Mouse (Mus musculus) heart, embryonic 12.5 days (tissue): ENCODE results near the gene Ccdc180. TPM values are rescaled to one million over a fixed set of nuclear protein-coding genes. Genes with fewer than 3 reads are reported as not detected.

Experiments
- ATAC-seq: fragments of 200-750 bp; cut with Nextera tagmentation; 2 replicates; pipeline ENCODE4 v1.8.0; 2017; ENCODE audit warnings: moderate TSS enrichment, moderate library complexity; ENCODE audit not compliant: insufficient number of reproducible peaks, low FRiP score
- H3K27ac ChIP-seq: fragments of 300-500 bp; sonication (generic); 2 replicates; pipeline ENCODE4 v1.5.1; 2016; ENCODE audit warnings: mild to moderate bottlenecking, moderate library complexity; ENCODE audit not compliant: poor library complexity, severe bottlenecking
- H3K27me3 ChIP-seq: fragments of 300-500 bp; sonication (generic); replicated peaks from 2 replicates; pipeline ENCODE4 v1.6.1; 2016; ENCODE audit warnings: mild to moderate bottlenecking, moderate library complexity
- H3K36me3 ChIP-seq: fragments of 300-500 bp; sonication (generic); 2 replicates; pipeline ENCODE4 v1.6.1; 2016; ENCODE audit warnings: mild to moderate bottlenecking, moderate library complexity
- H3K4me1 ChIP-seq: fragments of 300-500 bp; sonication (generic); replicated peaks from 2 replicates; pipeline ENCODE4 v1.6.1; 2016; ENCODE audit warnings: mild to moderate bottlenecking
- H3K4me2 ChIP-seq: fragments of 300-500 bp; sonication (generic); 2 replicates; pipeline ENCODE4 v1.6.1; 2016; ENCODE audit warnings: mild to moderate bottlenecking, moderate library complexity
- H3K4me3 ChIP-seq: fragments of 300-500 bp; sonication (generic); 2 replicates; pipeline ENCODE4 v1.5.1; 2016; ENCODE audit warnings: mild to moderate bottlenecking
- H3K9ac ChIP-seq: fragments of 300-500 bp; sonication (generic); 2 replicates; pipeline ENCODE4 v1.6.1; 2016; ENCODE audit warnings: mild to moderate bottlenecking, moderate library complexity
- H3K9me3 ChIP-seq: fragments of 300-500 bp; sonication (generic); replicated peaks from 2 replicates; pipeline ENCODE4 v1.6.1; 2016; ENCODE audit warnings: mild to moderate bottlenecking, moderate library complexity
- WGBS: fragments of 180-500 bp; shearing (Covaris S2); methylation state at CpG from one replicate; pipeline ENCODE4 v1.1.7; 2016; 5-methylcytosine and 5-hydroxymethylcytosine counted together
- polyA plus RNA-seq: library from polyadenylated mRNA; unstranded; fragments of >200 nt; fragmentation: Nextera tagmentation; extraction: Ambion mirVana; gene quantifications from 2 replicates; pipeline ENCODE4 v1.2.1, GENCODE M21; 2016

The Ccdc180 gene
- polyA plus RNA-seq, result 0.15 and 0.18 TPM in 2 replicates

GRCm38 (mm10) chr4:45890066-45890761, at the start of gene Ccdc180:
TSS of gene Ccdc180 (plus strand) at chr4:45890303.
- Histone ChIP-seq H3K4me2 (peak within 1 kb of the TSS; percentile 60), H3K4me1 (peaks cover 8% of the 10 kb centered on the region), H3K27me3 (peaks cover 10% of the 10 kb centered on the region; the same call in 1 of the 2 replicates), H3K4me3 (no peak within 1 kb of the TSS), H3K9me3 (no peaks in the 10 kb centered on the region), H3K27ac (no peak within 1 kb of the TSS), H3K9ac (peak within 1 kb of the TSS; percentile 4; the same call in 1 of the 2 replicates), H3K36me3 (no peaks in the 10 kb centered on the region)
- ATAC-seq, result no peak
- 18% methylated on average over 19 of the region's 19 CpGs for WGBS

- WGBS, result 43% methylated on average over 14 of the region's 14 CpGs
Observed at GRCm38 (mm10) chr4:45844355-45844754, 45.7 kb upstream of the Ccdc180 start.

GRCm38 (mm10) chr4:45846263-45846662, 43.8 kb upstream of the Ccdc180 start:
- peaks cover 17% of the 10 kb centered on the region for H3K4me1 ChIP-seq
- no peaks in the 10 kb centered on the region for H3K9me3 ChIP-seq
- H3K27ac ChIP-seq, result no peak overlapping the region
- H3K9ac ChIP-seq, result no peak overlapping the region
- no peaks in the 10 kb centered on the region for H3K36me3 ChIP-seq
- H3K27me3 ChIP-seq, result peaks cover 29% of the 10 kb centered on the region
- ATAC-seq, result no peak
- no peak overlapping the region for H3K4me3 ChIP-seq
- WGBS, result 88% methylated on average over 2 of the region's 2 CpGs
- H3K4me2 ChIP-seq, result no peak overlapping the region

More at GRCm38 (mm10) chr4:45844355-45844754, 45.7 kb upstream of the Ccdc180 start:
- Histone ChIP-seq H3K9me3 (no peaks in the 10 kb centered on the region), H3K27ac (no peak overlapping the region), H3K4me2 (no peak overlapping the region), H3K9ac (no peak overlapping the region), H3K4me3 (no peak overlapping the region), H3K27me3 (peaks cover 18% of the 10 kb centered on the region), H3K36me3 (no peaks in the 10 kb centered on the region), H3K4me1 (peaks cover 17% of the 10 kb centered on the region)
- ATAC-seq, result no peak

DNA sequence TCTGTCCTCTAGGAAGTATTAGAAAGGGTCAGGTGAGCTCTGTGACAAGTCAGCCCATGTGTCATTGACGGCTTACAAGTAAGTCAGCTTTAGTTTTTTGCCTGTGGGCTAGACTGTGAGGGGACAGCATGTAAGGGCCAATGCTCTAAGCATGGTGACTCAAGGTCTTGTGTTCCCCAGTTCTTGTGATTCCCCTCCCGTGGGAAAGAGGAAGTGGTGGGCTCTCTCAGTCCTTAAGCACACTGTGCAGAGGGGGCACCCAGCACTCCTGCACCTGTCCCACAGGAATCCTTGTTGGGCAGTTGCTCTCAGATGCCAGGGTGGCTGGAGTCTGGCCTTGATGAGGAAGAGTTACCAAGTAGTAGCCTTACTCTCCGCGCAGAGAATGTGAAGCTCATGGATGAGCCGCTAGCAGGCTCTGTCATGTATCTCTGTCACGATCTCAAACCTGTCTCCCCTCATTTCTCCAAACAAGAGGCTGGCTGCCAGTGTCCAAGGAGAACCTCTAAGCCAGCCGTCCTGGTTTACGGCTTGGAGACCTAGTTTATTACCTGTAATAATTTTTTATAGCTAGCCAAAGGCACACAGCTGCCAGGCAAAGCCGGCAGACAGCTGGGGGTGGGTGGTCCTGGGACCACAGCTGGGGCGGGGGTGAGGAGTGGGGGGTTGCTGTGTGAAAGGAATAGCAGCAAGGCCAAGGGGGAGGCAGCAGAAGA, 41.8 kb upstream of the Ccdc180 start, which contains the start of gene Stra6l:
Stra6l (plus strand) TSS at position 556 of the 716 bp plus-strand sequence.
- 56% methylated on average over 10 of the region's 10 CpGs for WGBS
- Histone ChIP-seq H3K9me3 (no peaks in the 10 kb centered on the region), H3K27ac (no peak within 1 kb of the TSS), H3K4me1 (peaks cover 18% of the 10 kb centered on the region), H3K9ac (no peak within 1 kb of the TSS), H3K36me3 (no peaks in the 10 kb centered on the region), H3K27me3 (peaks cover 35% of the 10 kb centered on the region), H3K4me2 (no peak within 1 kb of the TSS), H3K4me3 (no peak within 1 kb of the TSS)
- ATAC-seq, result no peak

GRCm38 (mm10) chr4:45848825-45849156, 41.3 kb upstream of the Ccdc180 start:
- no peak overlapping the region for H3K4me3 ChIP-seq
- no peak for ATAC-seq
- no peak overlapping the region for H3K27ac ChIP-seq
- peaks cover 23% of the 10 kb centered on the region for H3K4me1 ChIP-seq
- no peaks in the 10 kb centered on the region for H3K36me3 ChIP-seq
- H3K27me3 ChIP-seq, result peaks cover 35% of the 10 kb centered on the region
- H3K4me2 ChIP-seq, result no peak overlapping the region
- 54% methylated on average over 10 of the region's 10 CpGs for WGBS
- no peaks in the 10 kb centered on the region for H3K9me3 ChIP-seq
- H3K9ac ChIP-seq, result no peak overlapping the region

- H3K4me1 ChIP-seq, result peaks cover 28% of the 10 kb centered on the region
- no peak overlapping the region for H3K9ac ChIP-seq
- no peaks in the 10 kb centered on the region for H3K36me3 ChIP-seq
- H3K4me3 ChIP-seq, result no peak overlapping the region
- no peak for ATAC-seq
- peaks cover 35% of the 10 kb centered on the region for H3K27me3 ChIP-seq
- H3K27ac ChIP-seq, result no peak overlapping the region
- no peaks in the 10 kb centered on the region for H3K9me3 ChIP-seq
- H3K4me2 ChIP-seq, result no peak overlapping the region
- WGBS, result 67% methylated on average over 1 of the region's 1 CpGs
Observed at GRCm38 (mm10) chr4:45849419-45849818, 40.7 kb upstream of the Ccdc180 start.

DNA sequence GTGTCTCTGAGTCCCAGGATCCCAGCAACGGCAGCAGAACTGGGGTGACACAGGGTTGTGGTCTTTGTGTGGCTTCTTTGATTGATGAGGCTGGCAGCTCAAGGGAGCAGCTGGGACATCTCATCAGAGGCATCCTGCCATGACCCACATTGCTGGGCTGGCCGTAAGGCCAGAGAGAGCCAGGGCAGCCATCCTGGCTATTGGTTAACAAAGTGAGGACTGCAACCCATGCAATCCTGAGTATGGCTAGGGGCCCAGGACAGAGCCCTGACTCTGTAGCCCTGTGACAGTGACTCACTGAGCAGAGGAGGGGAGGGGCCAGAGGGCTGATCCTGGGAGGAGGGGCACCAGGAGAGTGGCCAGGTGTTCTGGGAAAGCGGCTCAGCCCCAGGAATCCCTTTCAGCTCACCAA, 38.5 kb upstream of the Ccdc180 start:
- no peak for ATAC-seq
- WGBS, result 47% methylated on average over 3 of the region's 3 CpGs
- Histone ChIP-seq H3K4me1 (peaks cover 21% of the 10 kb centered on the region), H3K27me3 (peaks cover 39% of the 10 kb centered on the region), H3K4me3 (no peak overlapping the region), H3K4me2 (no peak overlapping the region), H3K36me3 (no peaks in the 10 kb centered on the region), H3K9me3 (peaks cover 5% of the 10 kb centered on the region; the same call in 1 of the 2 replicates), H3K27ac (no peak overlapping the region), H3K9ac (no peak overlapping the region)

GRCm38 (mm10) chr4:45853496-45854246, 36.4 kb upstream of the Ccdc180 start:
- no peaks in the 10 kb centered on the region for H3K36me3 ChIP-seq
- H3K27ac ChIP-seq, result no peak overlapping the region
- H3K9me3 ChIP-seq, result peaks cover 5% of the 10 kb centered on the region; the same call in 1 of the 2 replicates
- H3K27me3 ChIP-seq, result peaks cover 29% of the 10 kb centered on the region
- 36% methylated on average over 15 of the region's 15 CpGs for WGBS
- no peak overlapping the region for H3K4me3 ChIP-seq
- ATAC-seq, result no peak
- H3K4me1 ChIP-seq, result peaks cover 17% of the 10 kb centered on the region
- no peak overlapping the region for H3K9ac ChIP-seq
- H3K4me2 ChIP-seq, result no peak overlapping the region

- WGBS, result 42% methylated on average over 19 of the region's 19 CpGs
- no peak overlapping the region for H3K9ac ChIP-seq
- no peak overlapping the region for H3K27ac ChIP-seq
- H3K4me2 ChIP-seq, result no peak overlapping the region
- no peaks in the 10 kb centered on the region for H3K36me3 ChIP-seq
- peaks cover 15% of the 10 kb centered on the region for H3K27me3 ChIP-seq
- H3K4me1 ChIP-seq, result peaks cover 23% of the 10 kb centered on the region
- H3K4me3 ChIP-seq, result no peak overlapping the region
- peaks cover 16% of the 10 kb centered on the region; the same call in 1 of the 2 replicates for H3K9me3 ChIP-seq
- no peak for ATAC-seq
Observed at GRCm38 (mm10) chr4:45855803-45856424, 34.2 kb upstream of the Ccdc180 start.

GRCm38 (mm10) chr4:45861160-45861559, 28.9 kb upstream of the Ccdc180 start:
- no peak for ATAC-seq
- Histone ChIP-seq H3K9me3 (peaks cover 10% of the 10 kb centered on the region; the same call in 1 of the 2 replicates), H3K27me3 (peaks cover 6% of the 10 kb centered on the region), H3K9ac (no peak overlapping the region), H3K4me1 (0 out of 2 replicates have a peak, but pooled peaks cover 6% of the 10 kb centered on the region), H3K4me3 (no peak overlapping the region), H3K4me2 (no peak overlapping the region), H3K27ac (no peak overlapping the region), H3K36me3 (no peaks in the 10 kb centered on the region)
- WGBS, result 55% methylated on average over 5 of the region's 5 CpGs
